Mouse (Mus musculus): ENCODE measurements at regions not wholly inside any gene's neighbourhood (a gene's known extent, or its start where the extent isn't known, plus 50 kb on each side); places are given as distances from the start of the nearest gene placed in this dataset.

DNA sequence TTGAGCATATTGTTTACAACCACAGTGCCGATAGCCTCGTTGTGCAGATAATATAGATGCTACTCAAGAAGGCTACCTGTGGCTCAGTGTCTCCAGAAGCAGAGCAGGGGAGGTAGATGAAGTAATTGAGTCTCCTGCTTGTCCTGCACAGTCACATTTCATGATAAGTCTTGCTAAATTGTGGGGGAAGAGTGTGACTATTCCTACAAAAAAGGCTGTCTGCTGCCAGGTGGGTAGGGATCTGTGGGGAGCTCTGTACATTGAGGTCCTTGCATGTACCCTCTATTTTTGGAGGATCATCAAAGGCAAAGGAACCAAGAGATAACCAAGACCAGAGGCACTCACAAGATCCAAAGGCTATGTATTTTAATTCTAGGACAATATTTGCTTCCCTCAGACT is 320.3 kb upstream of the Fbxo33 start:
- Histone ChIP-seq H3K9me3 (ENCODE audit: control insufficient read depth, low read length) (no peaks in the 10 kb centered on the region), H3K27ac (replicated peaks; ENCODE audit: low read depth, low read length) (no peak overlapping the region), H3K4me1 (ENCODE audit: control insufficient read depth, insufficient read depth, low read length) (no peaks in the 10 kb centered on the region), H3K4me3 (replicated peaks; ENCODE audit: low read length) (no peak overlapping the region), H3K9ac (ENCODE audit: low read depth, low read length, severe bottlenecking) (no peak overlapping the region), H3K36me3 (ENCODE audit: control insufficient read depth, insufficient read depth, low read length) (no peaks in the 10 kb centered on the region), H3K27me3 (ENCODE audit: control insufficient read depth, insufficient read depth, low read length) (no peaks in the 10 kb centered on the region), H3K4me2 (replicated peaks; ENCODE audit: low read depth, low read length, severe bottlenecking) (no peak overlapping the region)
- WGBS = 89% methylated on average over 2 of the region's 2 CpGs
- DNase-seq (ENCODE audit: low spot score) = no peak
- ATAC-seq (ENCODE audit: low FRiP score, low read depth) = no peak
- TF ChIP-seq POLR2A (IDR thresholded peaks at IDR 0.05; ENCODE audit: borderline replicate concordance, extremely low read depth, insufficient read depth, insufficient read length) = no peak

DNA sequence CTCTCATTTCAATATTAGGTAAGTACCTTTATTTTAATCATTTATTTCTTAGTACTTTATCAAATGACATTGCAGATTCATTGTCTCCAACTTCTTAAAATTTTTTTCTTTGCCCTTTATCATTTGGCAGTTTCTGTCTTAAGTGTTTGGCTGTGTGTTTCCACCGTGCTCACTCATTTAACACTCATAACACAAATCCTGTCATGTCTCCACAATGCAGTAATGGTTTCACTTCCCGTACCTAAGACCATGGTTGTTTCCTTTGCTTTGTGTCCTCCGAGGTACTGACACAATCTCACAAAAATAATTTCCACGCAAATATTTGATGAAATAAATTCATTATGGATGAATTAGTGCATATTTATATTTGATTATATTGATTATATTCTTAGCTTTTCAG is 311.0 kb upstream of the Fbxo33 start:
- Histone ChIP-seq H3K4me3 (replicated peaks; ENCODE audit: low read length) (no peak overlapping the region), H3K27me3 (ENCODE audit: control insufficient read depth, insufficient read depth, low read length) (no peaks in the 10 kb centered on the region), H3K4me2 (replicated peaks; ENCODE audit: low read depth, low read length, severe bottlenecking) (no peak overlapping the region), H3K36me3 (ENCODE audit: control insufficient read depth, insufficient read depth, low read length) (no peaks in the 10 kb centered on the region), H3K4me1 (ENCODE audit: control insufficient read depth, insufficient read depth, low read length) (no peaks in the 10 kb centered on the region), H3K27ac (replicated peaks; ENCODE audit: low read depth, low read length) (no peak overlapping the region), H3K9me3 (ENCODE audit: control insufficient read depth, low read length) (no peaks in the 10 kb centered on the region), H3K9ac (ENCODE audit: low read depth, low read length, severe bottlenecking) (no peak overlapping the region)
- no peak for ATAC-seq (ENCODE audit: low FRiP score, low read depth)
- TF ChIP-seq POLR2A (IDR thresholded peaks at IDR 0.05; ENCODE audit: borderline replicate concordance, extremely low read depth, insufficient read depth, insufficient read length) = no peak
- WGBS = 81% methylated on average over 4 of the region's 4 CpGs
- no peak for DNase-seq (ENCODE audit: low spot score)

DNA sequence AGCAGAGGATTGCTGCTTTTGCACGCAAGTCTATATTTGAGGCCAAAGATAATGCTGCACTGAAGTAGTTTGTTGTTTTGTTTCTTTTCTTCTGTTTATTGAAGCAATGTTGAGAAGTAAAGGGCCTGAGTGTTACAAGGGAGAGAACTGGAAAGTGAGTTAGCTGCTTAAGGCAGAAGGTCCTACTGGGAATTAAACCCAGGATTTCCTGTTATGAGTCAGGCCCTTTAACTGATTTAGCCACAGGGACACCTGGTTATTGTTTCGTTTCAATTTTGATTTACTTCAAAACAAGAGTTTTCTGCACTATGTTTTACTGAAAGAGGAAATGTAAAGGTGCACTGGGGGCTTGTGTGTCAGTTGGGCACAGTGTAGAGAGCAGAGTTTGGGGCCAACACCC is 303.8 kb upstream of the Fbxo33 start:
- H3K9ac ChIP-seq (ENCODE audit: low read depth, low read length, severe bottlenecking) = no peak overlapping the region
- H3K27ac ChIP-seq (replicated peaks; ENCODE audit: low read depth, low read length) = no peak overlapping the region
- 66% methylated on average over 2 of the region's 2 CpGs for WGBS
- no peaks in the 10 kb centered on the region for H3K27me3 ChIP-seq (ENCODE audit: control insufficient read depth, insufficient read depth, low read length)
- H3K4me3 ChIP-seq (replicated peaks; ENCODE audit: low read length) = no peak overlapping the region
- DNase-seq (ENCODE audit: low spot score) (no peak), ATAC-seq (ENCODE audit: low FRiP score, low read depth) (no peak)
- no peak overlapping the region for H3K4me2 ChIP-seq (replicated peaks; ENCODE audit: low read depth, low read length, severe bottlenecking)
- no peaks in the 10 kb centered on the region for H3K9me3 ChIP-seq (ENCODE audit: control insufficient read depth, low read length)
- no peaks in the 10 kb centered on the region for H3K4me1 ChIP-seq (ENCODE audit: control insufficient read depth, insufficient read depth, low read length)
- H3K36me3 ChIP-seq (ENCODE audit: control insufficient read depth, insufficient read depth, low read length) = no peaks in the 10 kb centered on the region
- no peak for TF ChIP-seq POLR2A (IDR thresholded peaks at IDR 0.05; ENCODE audit: borderline replicate concordance, extremely low read depth, insufficient read depth, insufficient read length)

DNA sequence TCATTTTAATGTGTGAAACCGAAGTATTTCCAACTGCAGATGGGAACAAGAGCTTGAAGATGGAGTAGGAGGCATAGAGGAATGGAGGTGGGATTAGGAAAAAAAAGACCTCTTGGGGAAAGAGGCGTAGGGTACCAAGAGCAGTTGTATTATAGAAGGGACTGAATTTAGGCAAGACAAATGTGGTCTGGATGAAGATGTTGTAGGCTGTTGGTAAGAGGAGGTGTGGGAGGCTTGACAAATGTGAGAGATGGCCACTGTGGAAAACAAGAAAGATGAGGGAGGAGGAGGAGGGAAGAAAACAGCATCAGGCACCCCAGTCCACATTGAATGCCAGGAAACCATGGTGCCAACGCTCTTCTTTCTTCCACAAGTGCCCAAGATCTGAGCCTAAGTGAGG is 302.4 kb upstream of the Fbxo33 start:
- ATAC-seq (ENCODE audit: low FRiP score, low read depth) (no peak), DNase-seq (ENCODE audit: low spot score) (no peak)
- 88% methylated on average over 3 of the region's 3 CpGs for WGBS
- no peaks in the 10 kb centered on the region for H3K27me3 ChIP-seq (ENCODE audit: control insufficient read depth, insufficient read depth, low read length)
- H3K9ac ChIP-seq (ENCODE audit: low read depth, low read length, severe bottlenecking) = no peak overlapping the region
- H3K4me3 ChIP-seq (replicated peaks; ENCODE audit: low read length) = no peak overlapping the region
- H3K9me3 ChIP-seq (ENCODE audit: control insufficient read depth, low read length) = no peaks in the 10 kb centered on the region
- H3K4me2 ChIP-seq (replicated peaks; ENCODE audit: low read depth, low read length, severe bottlenecking) = no peak overlapping the region
- H3K27ac ChIP-seq (replicated peaks; ENCODE audit: low read depth, low read length) = no peak overlapping the region
- H3K36me3 ChIP-seq (ENCODE audit: control insufficient read depth, insufficient read depth, low read length) = no peaks in the 10 kb centered on the region
- no peak for TF ChIP-seq POLR2A (IDR thresholded peaks at IDR 0.05; ENCODE audit: borderline replicate concordance, extremely low read depth, insufficient read depth, insufficient read length)
- no peaks in the 10 kb centered on the region for H3K4me1 ChIP-seq (ENCODE audit: control insufficient read depth, insufficient read depth, low read length)

DNA sequence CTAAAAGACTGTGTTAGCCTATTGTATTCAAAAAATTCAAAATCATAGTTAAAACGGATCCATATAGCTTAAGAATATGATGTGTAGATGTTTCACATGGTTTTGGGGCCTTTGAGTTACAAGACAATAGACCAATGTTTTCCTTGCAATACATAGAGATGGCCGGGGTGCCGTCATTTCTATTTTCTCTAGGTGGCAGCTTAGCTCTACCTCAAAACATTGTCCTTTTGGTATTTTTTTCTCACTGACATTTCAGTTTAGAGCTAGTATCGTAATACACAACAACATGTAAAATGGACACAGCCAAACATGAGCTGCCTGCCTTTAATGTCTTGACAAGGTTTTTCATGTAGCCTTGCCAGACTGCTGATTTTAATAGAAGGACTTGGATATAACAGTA is 290.3 kb upstream of the Fbxo33 start:
- TF ChIP-seq POLR2A (IDR thresholded peaks at IDR 0.05; ENCODE audit: borderline replicate concordance, extremely low read depth, insufficient read depth, insufficient read length) = no peak
- no peaks in the 10 kb centered on the region for H3K9me3 ChIP-seq (ENCODE audit: control insufficient read depth, low read length)
- DNase-seq (ENCODE audit: low spot score) = no peak
- 74% methylated on average over 4 of the region's 4 CpGs for whole genome bisulfite sequencing
- no peaks in the 10 kb centered on the region for H3K36me3 ChIP-seq (ENCODE audit: control insufficient read depth, insufficient read depth, low read length)
- H3K4me2 ChIP-seq (replicated peaks; ENCODE audit: low read depth, low read length, severe bottlenecking) = no peak overlapping the region
- no peak overlapping the region for H3K27ac ChIP-seq (replicated peaks; ENCODE audit: low read depth, low read length)
- H3K4me3 ChIP-seq (replicated peaks; ENCODE audit: low read length) = no peak overlapping the region
- ATAC-seq (ENCODE audit: low FRiP score, low read depth) = no peak; the same call in 1 of the 2 replicates
- no peaks in the 10 kb centered on the region for H3K27me3 ChIP-seq (ENCODE audit: control insufficient read depth, insufficient read depth, low read length)
- H3K9ac ChIP-seq (ENCODE audit: low read depth, low read length, severe bottlenecking) = no peak overlapping the region
- H3K4me1 ChIP-seq (ENCODE audit: control insufficient read depth, insufficient read depth, low read length) = no peaks in the 10 kb centered on the region; the same call in 1 of the 2 replicates

DNA sequence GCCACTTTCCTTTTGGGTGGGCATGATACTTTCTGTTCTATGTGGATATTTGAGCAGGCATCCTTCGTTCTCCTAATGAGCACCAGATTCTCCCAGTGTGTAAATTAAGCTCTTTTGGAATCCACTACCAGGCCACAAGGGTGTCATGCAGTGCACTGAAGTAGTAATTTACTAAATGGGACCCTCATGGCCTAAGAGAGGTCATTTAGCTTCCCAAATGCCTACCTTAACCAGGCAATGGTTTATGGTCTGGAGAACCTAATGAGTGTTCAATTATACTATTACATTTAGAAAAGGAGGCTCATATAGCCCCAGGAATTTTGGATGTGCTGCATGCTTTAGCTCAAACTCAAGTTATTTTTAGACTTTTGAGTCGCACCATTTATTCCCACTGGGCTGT is 289.6 kb upstream of the Fbxo33 start:
- no peak for ATAC-seq (ENCODE audit: low FRiP score, low read depth)
- WGBS = 26% methylated on average over 2 of the region's 2 CpGs
- no peak for TF ChIP-seq POLR2A (IDR thresholded peaks at IDR 0.05; ENCODE audit: borderline replicate concordance, extremely low read depth, insufficient read depth, insufficient read length)

More for the DNA sequence above, 289.6 kb upstream of the Fbxo33 start:
- Histone ChIP-seq H3K9me3 (ENCODE audit: control insufficient read depth, low read length) (no peaks in the 10 kb centered on the region), H3K27ac (replicated peaks; ENCODE audit: low read depth, low read length) (no peak overlapping the region), H3K36me3 (ENCODE audit: control insufficient read depth, insufficient read depth, low read length) (no peaks in the 10 kb centered on the region), H3K9ac (ENCODE audit: low read depth, low read length, severe bottlenecking) (no peak overlapping the region), H3K4me3 (replicated peaks; ENCODE audit: low read length) (no peak overlapping the region), H3K27me3 (ENCODE audit: control insufficient read depth, insufficient read depth, low read length) (no peaks in the 10 kb centered on the region), H3K4me2 (replicated peaks; ENCODE audit: low read depth, low read length, severe bottlenecking) (no peak overlapping the region), H3K4me1 (ENCODE audit: control insufficient read depth, insufficient read depth, low read length) (no peaks in the 10 kb centered on the region; the same call in 1 of the 2 replicates)
- no peak for DNase-seq (ENCODE audit: low spot score)
